Mouse (Mus musculus) megakaryocyte, embryonic 14.5 days (primary cell): Measurements from ENCODE around the gene Scyl1.

ENCODE experiments used
- FLI1 ChIP-seq: IDR thresholded peaks from 2 replicates; pipeline ENCODE4 v1.6.1; 2012; ENCODE audit warnings: low read length, inconsistent platforms, mixed read lengths
- GATA1 ChIP-seq: IDR thresholded peaks from 3 replicates; pipeline ENCODE4 v1.6.1; 2012; ENCODE audit warnings: mixed read lengths, low read length, inconsistent platforms, borderline replicate concordance

DNA sequence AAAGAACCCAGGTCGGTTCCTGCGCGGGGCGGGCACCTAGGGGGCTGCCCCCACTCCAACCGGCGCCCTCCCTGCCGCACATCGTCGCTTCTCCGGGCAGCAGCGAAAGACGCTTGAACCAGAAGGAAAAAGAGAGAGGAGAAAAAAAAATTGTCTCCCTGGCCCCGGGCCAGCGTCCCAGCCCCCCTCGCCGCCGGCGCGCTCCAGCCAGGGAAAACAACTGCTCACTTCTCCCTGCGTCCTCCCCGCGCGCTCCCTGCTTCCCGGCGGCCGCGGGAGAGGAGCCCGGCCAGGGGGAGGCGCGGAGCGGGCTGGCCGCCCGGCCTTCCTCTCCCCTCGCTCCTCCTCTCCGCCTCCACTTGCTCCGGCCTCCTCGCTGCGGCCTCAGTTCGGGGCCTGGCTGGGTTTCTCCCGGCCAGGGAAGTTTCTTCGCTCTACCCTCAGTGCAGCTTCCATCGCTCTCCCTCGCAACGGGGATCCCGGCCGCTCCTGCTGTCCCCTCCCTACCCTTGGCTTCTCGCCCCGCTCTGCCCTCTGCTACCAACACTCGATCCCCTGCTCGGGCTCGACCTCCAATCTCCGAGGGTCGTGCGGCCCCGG, 29.5 kb downstream of the Scyl1 start:
- TF ChIP-seq GATA1 (no peak), FLI1 (no peak)
